Mouse (Mus musculus): ENCODE results near the gene Pde4d.

Gene Pde4d

GRCm38 (mm10) chr13:109907634-109908033, 1457.9 kb downstream of the Pde4d start:
- DNase-seq (ENCODE audit: low read depth in 2 of 2, low spot score in 2 of 2), result peak; percentile 82 to 90

- DNase-seq (ENCODE audit: low read depth in 2 of 2, low spot score in 2 of 2), result no peak
Measured at GRCm38 (mm10) chr13:109908386-109908785, 1458.6 kb downstream of the Pde4d start.

- DNase-seq (ENCODE audit: low read depth in 2 of 2, low spot score in 2 of 2), result no peak
Measured at GRCm38 (mm10) chr13:109909111-109909510, 1459.4 kb downstream of the Pde4d start.

- no peak for DNase-seq (ENCODE audit: low read depth in 2 of 2, low spot score in 2 of 2)
Measured at GRCm38 (mm10) chr13:109910915-109911314, 1461.2 kb downstream of the Pde4d start.

GRCm38 (mm10) chr13:109912635-109913034, 1462.9 kb downstream of the Pde4d start:
- no peak for DNase-seq (ENCODE audit: low read depth in 2 of 2, low spot score in 2 of 2)

GRCm38 (mm10) chr13:109914246-109914645, 1464.5 kb downstream of the Pde4d start:
- no peak for DNase-seq (ENCODE audit: low read depth in 2 of 2, low spot score in 2 of 2)

GRCm38 (mm10) chr13:109914846-109915245, 1465.1 kb downstream of the Pde4d start:
- no peak for DNase-seq (ENCODE audit: low read depth in 2 of 2, low spot score in 2 of 2)

GRCm38 (mm10) chr13:109915501-109915900, 1465.8 kb downstream of the Pde4d start:
- DNase-seq (ENCODE audit: low read depth in 2 of 2, low spot score in 2 of 2), result no peak

- DNase-seq (ENCODE audit: low read depth in 2 of 2, low spot score in 2 of 2), result no peak
Measured at GRCm38 (mm10) chr13:109915964-109916363, 1466.2 kb downstream of the Pde4d start.

- DNase-seq (ENCODE audit: low read depth in 2 of 2, low spot score in 2 of 2), result no peak
Measured at GRCm38 (mm10) chr13:109917551-109917950, 1467.8 kb downstream of the Pde4d start.

- DNase-seq (ENCODE audit: low read depth in 2 of 2, low spot score in 2 of 2), result no peak
Measured at GRCm38 (mm10) chr13:109918631-109919030, 1468.9 kb downstream of the Pde4d start.

GRCm38 (mm10) chr13:109920256-109920655, 1470.5 kb downstream of the Pde4d start:
- no peak for DNase-seq (ENCODE audit: low read depth in 2 of 2, low spot score in 2 of 2)

- no peak for DNase-seq (ENCODE audit: low read depth in 2 of 2, low spot score in 2 of 2)
Measured at GRCm38 (mm10) chr13:109921336-109922038, 1471.7 kb downstream of the Pde4d start.

GRCm38 (mm10) chr13:109922228-109922627, 1472.5 kb downstream of the Pde4d start:
- DNase-seq (ENCODE audit: low read depth in 2 of 2, low spot score in 2 of 2), result peak; percentile 62 to 73

- no peak for DNase-seq (ENCODE audit: low read depth in 2 of 2, low spot score in 2 of 2)
Measured at GRCm38 (mm10) chr13:109922782-109923181, 1473.0 kb downstream of the Pde4d start.

GRCm38 (mm10) chr13:109924771-109925170, 1475.0 kb downstream of the Pde4d start:
- DNase-seq (ENCODE audit: low read depth in 2 of 2, low spot score in 2 of 2), result no peak

- no peak for DNase-seq (ENCODE audit: low read depth in 2 of 2, low spot score in 2 of 2)
Measured at GRCm38 (mm10) chr13:109926277-109926920, 1476.7 kb downstream of the Pde4d start.

GRCm38 (mm10) chr13:109927782-109928181, 1478.0 kb downstream of the Pde4d start:
- DNase-seq (ENCODE audit: low read depth in 2 of 2, low spot score in 2 of 2), result no peak

- DNase-seq (ENCODE audit: low read depth in 2 of 2, low spot score in 2 of 2), result no peak
Measured at GRCm38 (mm10) chr13:109932688-109933087, 1482.9 kb downstream of the Pde4d start.

GRCm38 (mm10) chr13:109933554-109933953, 1483.8 kb downstream of the Pde4d start:
- DNase-seq (ENCODE audit: low read depth in 2 of 2, low spot score in 2 of 2), result no peak

GRCm38 (mm10) chr13:109936866-109937265, 1487.1 kb downstream of the Pde4d start:
- no peak for DNase-seq (ENCODE audit: low read depth in 2 of 2, low spot score in 2 of 2)

- no peak for DNase-seq (ENCODE audit: low read depth in 2 of 2, low spot score in 2 of 2)
Measured at GRCm38 (mm10) chr13:109944822-109945551, 1495.2 kb downstream of the Pde4d start.
